Mouse (Mus musculus) heart, adult 8-10 months (tissue): Measurements from ENCODE around the gene Mat2a. TPM values are rescaled to one million over a fixed set of nuclear protein-coding genes. Genes with fewer than 3 reads are reported as not detected.
"Not testable (repeated sequence)": the region's sequence is repeated elsewhere in the genome, so short reads cannot be mapped to it uniquely, and the experiment has no call there.

Experiments used
- DNase-seq: peaks from one replicate; pipeline ENCODE4 v3.0.0; 2022; ENCODE audit warnings: low spot score
- total RNA-seq, 4 experiments: library from RNA; stranded (reverse); gene quantifications; 2 replicates each; pipeline ENCODE4 v1.2.4; 2022

The Mat2a gene
- total RNA-seq, 4 experiments from 2014 or later: 112 to 150 (median 119) TPM

- no peak for DNase-seq
Measured at GRCm38 (mm10) chr6:72456567-72456966, 17.2 kb upstream of the Mat2a start.

DNA sequence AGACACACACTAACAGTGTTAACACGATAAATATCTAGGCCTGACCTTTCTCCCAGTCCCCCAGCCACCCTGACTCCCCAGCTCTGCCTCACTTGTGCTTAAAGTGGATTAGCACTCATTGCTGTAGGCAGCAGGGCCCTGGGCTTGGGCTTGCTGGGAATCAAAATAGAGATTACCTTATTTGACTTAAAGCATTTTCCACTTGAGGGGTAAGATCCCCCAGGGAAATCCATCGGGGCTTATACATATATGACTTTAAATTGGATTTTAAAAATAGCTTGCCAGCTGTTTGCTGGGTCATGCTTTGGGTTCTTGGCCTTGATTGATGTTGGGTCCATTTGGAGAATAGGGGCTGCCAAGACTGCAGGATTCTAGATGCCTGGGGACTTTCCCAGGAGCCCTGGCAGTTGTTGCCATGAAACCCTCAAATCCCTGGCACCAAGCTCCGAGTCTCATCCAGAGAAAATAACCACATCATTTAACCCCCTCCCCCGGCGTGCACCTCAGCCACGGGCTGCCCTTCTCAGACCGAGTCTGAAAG is 15.5 kb upstream of the Mat2a start:
- DNase-seq: no peak

DNA sequence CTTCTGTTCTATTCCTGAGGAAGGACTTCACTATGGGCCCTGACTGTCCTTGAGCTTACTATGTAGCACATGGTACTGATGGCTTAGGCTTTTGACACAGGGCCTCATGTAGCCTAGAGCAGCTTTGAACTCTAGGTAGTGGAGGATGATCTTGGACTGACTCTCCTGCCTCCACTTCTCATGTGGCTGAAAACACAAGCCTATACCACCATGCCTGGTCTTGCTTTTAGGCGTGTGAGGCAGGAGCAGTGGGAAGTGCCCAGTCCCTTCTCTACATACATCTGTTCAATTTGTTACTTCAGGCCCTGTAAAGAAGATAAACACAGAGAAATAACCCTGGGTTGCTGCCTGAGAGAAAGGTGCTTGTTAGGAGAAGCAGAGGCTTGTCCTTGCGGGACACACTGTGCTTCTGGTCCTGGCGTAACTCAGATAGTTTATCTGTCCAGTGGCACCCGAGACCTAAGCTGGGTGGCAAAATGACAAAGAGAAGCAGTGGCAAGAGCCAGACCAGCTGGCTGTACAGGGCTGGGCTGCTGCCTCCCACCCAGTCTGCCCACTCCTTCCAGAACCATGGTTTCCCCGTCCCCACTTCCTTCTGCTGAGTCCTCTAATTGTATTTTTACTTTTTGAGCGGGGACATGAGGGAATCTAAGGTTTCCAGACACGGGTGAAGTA is 14.9 kb upstream of the Mat2a start:
- DNase-seq: no peak

GRCm38 (mm10) chr6:72453578-72453977 is 14.2 kb upstream of the Mat2a start:
- no peak for DNase-seq

- no peak for DNase-seq
Measured at GRCm38 (mm10) chr6:72452329-72452728, 13.0 kb upstream of the Mat2a start.

GRCm38 (mm10) chr6:72451778-72452177 is 12.4 kb upstream of the Mat2a start:
- not testable (repeated sequence) for DNase-seq

GRCm38 (mm10) chr6:72447487-72447886 is 8.1 kb upstream of the Mat2a start:
- DNase-seq: no peak

GRCm38 (mm10) chr6:72445011-72445410 is 5.7 kb upstream of the Mat2a start:
- no peak for DNase-seq

GRCm38 (mm10) chr6:72442921-72443604 is 3.7 kb upstream of the Mat2a start:
- DNase-seq: no peak

GRCm38 (mm10) chr6:72440186-72440990 is 1.0 kb upstream of the Mat2a start:
- no peak for DNase-seq

DNA sequence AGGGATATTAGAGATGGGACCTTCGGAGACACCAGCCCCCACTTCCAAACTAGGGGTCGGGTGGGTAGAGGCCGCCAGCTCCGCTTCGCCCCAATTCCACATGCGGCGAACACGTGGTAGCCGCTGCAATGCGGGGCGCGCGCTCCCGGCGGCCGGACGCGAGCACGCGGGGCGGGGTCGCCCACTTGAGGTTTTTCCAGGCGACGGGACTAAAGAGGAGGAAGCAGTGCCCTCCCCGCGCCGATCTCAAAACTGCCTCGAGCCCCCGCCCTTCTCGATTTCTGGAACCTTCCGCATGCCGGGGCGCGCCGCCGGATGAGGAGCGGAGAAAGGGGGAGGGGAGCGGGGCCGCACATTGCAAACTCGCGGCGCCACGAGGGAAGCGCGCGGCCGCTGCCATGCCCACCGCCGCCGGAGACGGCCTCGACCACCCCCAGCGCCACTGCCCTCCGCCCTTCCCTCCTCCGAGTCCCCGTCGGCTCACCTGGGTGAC is 450 bp downstream of the Mat2a start:
- DNase-seq: peak; percentile 94

DNA sequence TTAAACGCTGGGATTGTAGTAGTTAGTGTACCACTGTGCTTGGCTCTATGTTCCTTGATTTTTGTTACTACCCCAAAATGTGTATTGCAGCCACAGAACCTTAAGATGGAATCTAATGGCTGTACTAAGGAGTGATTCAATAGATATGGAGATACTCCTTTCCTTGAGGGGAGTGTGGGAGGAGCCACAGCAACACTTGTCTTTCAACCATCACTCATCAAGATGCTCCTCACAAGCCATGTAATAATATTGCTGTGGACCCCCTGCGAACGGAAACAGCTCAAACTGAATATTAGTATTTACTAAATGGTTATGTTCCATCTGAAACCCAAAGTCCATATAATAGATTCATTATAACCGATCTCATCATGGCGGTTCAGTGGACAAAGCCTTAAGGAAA is 1.1 kb downstream of the Mat2a start:
- no peak for DNase-seq

DNA sequence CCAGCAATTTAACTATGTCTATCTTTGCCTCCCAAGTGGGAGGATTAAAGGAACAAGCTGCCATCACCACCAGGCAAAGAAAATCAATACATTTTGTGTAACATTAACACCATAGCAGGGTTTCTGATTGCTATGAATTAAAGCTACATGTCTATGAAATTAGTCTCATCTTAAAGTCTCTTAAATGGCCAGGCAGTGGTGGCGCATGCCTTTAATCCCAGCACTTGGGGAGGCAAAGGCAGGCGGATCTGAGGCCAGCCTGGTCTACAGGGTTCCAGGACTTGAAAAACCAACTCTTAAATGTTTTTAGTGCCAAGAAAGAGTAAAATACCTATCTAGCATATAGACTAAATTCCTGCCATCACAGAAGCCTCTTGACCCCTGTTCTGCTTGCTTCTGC is 7.2 kb downstream of the Mat2a start:
- no peak for DNase-seq

DNA sequence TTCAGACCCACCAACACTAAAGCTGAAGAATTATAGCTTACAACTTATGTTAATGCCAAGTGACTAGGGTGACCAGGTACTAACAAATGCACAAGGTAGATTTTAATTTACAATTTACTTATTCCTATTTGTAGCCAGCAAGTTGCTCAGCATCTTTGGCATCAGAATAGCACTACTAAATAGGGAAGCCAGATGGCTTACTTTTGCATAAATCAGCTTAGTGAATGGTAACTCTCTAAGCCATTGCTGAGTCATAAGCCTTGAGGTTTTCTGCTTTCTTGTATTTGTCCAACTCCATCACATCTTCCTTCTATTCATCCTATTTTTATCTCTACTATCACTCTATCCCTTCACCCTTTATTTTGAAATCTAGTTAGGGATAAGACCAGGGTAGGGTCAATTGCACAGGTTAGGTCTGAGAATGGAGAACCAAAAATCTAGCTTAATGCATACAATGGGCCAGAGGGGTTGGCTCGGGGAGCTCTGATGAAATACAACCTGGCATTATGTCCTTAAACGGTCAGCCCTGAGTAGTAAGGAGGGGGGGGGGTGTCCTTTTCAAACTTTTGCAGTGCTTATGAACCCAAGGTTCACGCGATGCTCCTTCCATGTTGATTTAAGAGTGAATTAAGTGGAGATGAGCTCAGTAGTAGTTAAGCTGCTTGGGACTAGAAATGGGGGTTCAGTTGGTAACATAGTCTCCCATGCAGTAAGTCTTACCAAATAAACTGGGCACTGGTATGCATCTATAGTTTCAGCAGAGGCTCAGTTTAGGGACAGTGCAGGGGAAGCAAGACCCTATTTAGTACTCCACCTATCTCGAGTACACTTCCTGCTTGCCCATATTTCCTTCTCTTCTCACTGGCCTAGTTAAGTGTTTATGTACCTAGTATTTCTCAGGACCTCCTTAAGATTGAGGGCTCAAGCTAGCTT is 8.1 kb downstream of the Mat2a start:
- DNase-seq: no peak

DNA sequence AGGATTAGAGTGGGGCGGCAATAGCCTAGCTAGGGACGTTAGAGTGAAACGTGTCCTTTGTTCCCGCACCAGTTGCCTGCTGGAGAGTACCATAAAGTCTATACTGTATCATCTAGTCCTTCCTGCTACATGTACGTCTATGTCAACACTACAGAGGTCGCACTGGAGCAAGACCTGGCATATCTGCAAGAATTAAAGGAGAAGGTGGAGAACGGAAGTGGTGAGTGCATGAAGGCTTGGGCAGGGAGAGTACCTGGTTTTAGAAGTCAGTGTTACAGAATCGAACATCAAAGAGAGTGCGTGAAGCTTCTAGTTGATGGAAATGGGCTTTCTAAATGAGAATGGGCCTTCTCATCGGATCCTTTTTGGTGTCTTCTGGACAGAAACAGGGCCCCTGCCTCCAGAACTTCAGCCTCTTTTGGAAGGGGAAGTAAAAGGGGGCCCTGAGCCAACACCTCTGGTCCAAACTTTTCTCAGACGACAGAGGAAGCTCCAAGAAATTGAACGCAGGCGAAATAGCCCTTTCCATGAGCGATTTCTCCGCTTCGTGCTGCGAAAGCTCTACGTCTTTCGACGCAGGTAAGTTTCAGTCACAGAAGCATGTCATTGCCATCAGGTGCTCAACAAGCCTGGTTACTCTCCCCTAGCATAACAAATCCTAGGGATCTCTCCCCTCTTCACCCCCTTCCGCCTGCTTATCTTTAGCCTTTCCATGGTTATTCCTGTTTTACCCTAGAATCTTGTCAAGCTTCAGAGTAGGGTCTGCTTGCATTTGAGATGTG is 10.1 kb downstream of the Mat2a start:
- DNase-seq: no peak

DNA sequence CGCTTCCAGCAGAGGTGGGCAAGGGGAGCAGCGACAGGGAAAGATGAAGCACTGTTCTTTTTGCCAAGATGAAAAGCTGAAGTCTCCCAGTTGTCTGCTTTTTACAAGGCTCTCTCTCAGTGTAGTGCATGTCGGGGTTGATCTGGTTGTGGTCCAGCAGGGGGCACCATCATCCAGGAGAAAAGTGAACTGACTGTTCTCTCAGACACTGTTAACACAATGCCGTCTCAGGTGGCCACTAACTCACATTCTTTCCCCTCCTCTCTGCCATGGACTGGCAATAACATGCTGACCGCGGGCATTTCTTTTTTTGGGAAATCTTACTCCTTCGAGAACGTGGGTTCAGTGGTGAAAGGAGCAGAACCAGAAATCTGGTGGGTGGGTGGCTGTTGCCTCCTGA is 11.3 kb downstream of the Mat2a start:
- DNase-seq: peak; percentile 80

DNA sequence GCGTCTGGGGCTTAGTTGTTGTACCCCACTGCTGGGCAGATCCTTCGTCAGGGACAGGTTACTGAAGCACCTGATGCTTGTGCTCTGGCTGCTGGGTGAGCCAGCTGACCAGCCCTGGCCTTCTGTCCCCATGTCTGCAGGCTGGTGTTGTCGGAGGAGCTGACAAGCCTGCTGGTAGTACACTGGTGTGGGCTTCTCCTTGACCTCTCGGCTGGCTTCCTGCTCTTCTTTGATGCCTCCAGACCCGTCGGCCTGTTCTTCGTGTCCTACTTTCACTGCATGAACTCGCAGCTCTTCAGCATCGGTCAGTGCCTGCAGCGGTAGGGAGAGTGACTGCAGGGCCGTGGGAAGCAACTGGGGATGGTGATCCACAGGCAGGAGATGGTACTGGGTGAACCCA is 13.7 kb downstream of the Mat2a start:
- no peak for DNase-seq

DNA sequence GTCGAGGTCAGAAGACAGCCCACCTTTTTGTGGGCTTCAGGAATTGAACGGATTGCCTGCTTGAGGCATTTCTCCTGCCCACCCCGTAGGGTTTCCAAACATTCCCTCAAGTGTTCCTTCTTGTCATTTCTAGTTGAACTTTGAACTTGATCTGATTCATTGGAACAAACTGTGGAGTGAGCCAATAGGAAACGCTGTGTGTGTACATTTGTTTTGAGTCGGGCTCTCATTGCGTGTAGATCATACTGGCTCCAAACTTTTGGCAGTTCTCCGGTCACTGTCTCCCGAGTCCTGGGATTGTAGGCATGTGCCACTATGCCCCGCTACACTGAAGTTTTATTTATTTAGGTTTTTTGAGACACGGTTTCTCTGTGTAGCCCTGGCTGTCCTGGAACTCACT is 18.5 kb downstream of the Mat2a start:
- DNase-seq: no peak

DNA sequence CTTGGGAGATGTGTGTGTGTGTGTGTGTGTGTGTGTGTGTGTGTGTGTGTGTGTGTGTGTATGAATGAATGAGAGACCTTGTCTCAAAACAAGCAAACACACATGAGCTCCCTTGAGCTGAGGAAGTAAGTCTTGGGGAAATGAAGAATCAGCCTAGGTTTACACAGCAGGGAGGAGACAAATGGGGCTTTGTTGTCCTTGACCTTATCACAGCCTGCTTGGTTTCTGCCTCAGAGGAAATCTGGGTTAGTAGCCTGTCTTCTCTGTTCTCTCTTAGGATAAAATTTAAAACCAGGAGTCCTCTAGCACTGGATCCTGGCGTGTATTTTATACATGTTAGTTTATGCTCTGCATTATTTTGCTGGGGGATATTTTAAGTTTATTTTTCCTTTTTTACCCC is 19.6 kb downstream of the Mat2a start:
- DNase-seq: no peak

DNA sequence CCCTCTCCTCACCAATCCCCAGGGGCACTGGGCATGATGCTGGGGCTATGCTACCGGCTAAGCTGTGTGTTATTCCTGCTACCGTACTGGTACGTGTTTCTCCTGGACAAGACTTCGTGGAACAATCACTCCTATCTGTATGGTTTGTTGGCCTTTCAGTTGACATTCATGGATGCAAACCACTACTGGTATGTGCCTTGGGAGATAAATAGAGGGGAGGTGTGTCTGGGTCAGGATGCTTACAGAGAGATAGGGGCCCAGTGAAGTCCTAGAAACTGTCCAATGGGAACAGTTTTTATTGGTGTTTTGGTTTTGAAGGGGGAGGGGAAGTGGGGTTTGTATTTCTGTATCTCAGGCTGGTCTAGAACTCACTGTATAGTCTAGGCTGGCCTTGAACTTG is 21.1 kb downstream of the Mat2a start:
- DNase-seq: no peak
